Mouse (Mus musculus) stomach, embryonic 16.5 days (tissue): ENCODE data around the gene Clcnkb. TPM values are rescaled to one million over a fixed set of nuclear protein-coding genes. Genes with fewer than 3 reads are reported as not detected.

Experiments
- ATAC-seq: fragments of 200-750 bp; cut with Nextera tagmentation; 2 replicates; pipeline ENCODE4 v1.8.0; 2017; ENCODE audit warnings: moderate number of reproducible peaks, moderate TSS enrichment; ENCODE audit not compliant: insufficient read depth, low FRiP score
- H3K27ac ChIP-seq: fragments of 300-500 bp; sonication (generic); 2 replicates; pipeline ENCODE4 v1.5.1; 2014; ENCODE audit warnings: low read length
- H3K27me3 ChIP-seq: fragments of 300-500 bp; sonication (generic); 2 replicates; pipeline ENCODE4 v1.6.1; 2014; ENCODE audit warnings: low read length, control low read depth, mixed read lengths; ENCODE audit not compliant: control insufficient read depth, insufficient read depth
- H3K36me3 ChIP-seq: fragments of 300-500 bp; sonication (generic); 2 replicates; pipeline ENCODE4 v1.6.1; 2014; ENCODE audit warnings: low read length; ENCODE audit not compliant: control insufficient read depth, insufficient read depth
- H3K4me1 ChIP-seq: fragments of 300-500 bp; sonication (generic); 2 replicates; pipeline ENCODE4 v1.6.1; 2014; ENCODE audit warnings: low read length, control low read depth, mixed read lengths; ENCODE audit not compliant: control insufficient read depth, insufficient read depth
- H3K4me2 ChIP-seq: fragments of 300-500 bp; sonication (generic); 2 replicates; pipeline ENCODE4 v1.6.1; 2014; ENCODE audit warnings: low read depth, low read length, mixed read lengths
- H3K4me3 ChIP-seq: fragments of 300-500 bp; sonication (generic); replicated peaks from 2 replicates; pipeline ENCODE4 v1.5.1; 2014; ENCODE audit warnings: mild to moderate bottlenecking, low read length
- H3K9ac ChIP-seq: fragments of 300-500 bp; sonication (generic); 2 replicates; pipeline ENCODE4 v1.6.1; 2014; ENCODE audit warnings: low read length
- H3K9me3 ChIP-seq: fragments of 300-500 bp; sonication (generic); replicated peaks from 2 replicates; pipeline ENCODE4 v1.6.1; 2016; ENCODE audit warnings: low read length, control low read depth; ENCODE audit not compliant: control insufficient read depth
- WGBS: fragments of 180-500 bp; shearing (Covaris S2); extraction: QIAGEN DNeasy Blood & Tissue Kit; methylation state at CpG from one replicate; pipeline ENCODE4 v1.1.7; 2014; 5-methylcytosine and 5-hydroxymethylcytosine counted together
- polyA plus RNA-seq: library from polyadenylated mRNA; unstranded; fragments of >200 nt; fragmentation: Nextera tagmentation; extraction: Ambion mirVana; gene quantifications from 2 replicates; pipeline ENCODE4 v1.2.1, GENCODE M21; 2015

The Clcnkb gene
- polyA plus RNA-seq, 1 experiment from 2014 or later, result not detected

DNA sequence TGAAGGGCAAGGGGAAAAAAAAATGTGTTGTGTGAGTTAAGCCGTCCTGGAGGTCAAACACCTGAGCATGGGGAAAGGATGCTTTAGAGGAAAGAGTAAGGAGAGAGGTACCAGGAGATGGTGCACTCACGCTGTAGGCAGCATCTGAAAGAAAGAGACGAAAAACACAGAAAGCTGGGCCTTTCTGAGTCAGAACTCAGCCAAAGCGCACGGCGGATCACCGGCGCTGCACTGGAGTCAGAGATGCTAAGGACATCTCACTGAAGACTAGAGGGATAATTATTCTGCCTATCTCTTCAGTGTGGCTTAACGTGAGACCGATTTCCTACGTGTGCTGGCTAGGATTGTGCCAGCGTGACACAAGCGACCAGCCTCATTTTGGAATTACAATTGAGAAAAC is 12.1 kb upstream of the Clcnkb start:
- no peaks in the 10 kb centered on the region for H3K27me3 ChIP-seq
- WGBS, result 86% methylated on average over 13 of the region's 13 CpGs
- H3K9ac ChIP-seq, result no peak overlapping the region
- H3K4me1 ChIP-seq, result peaks cover 18% of the 10 kb centered on the region
- H3K4me3 ChIP-seq, result no peak overlapping the region
- H3K4me2 ChIP-seq, result no peak overlapping the region
- no peak overlapping the region for H3K27ac ChIP-seq
- no peaks in the 10 kb centered on the region for H3K9me3 ChIP-seq
- no peak for ATAC-seq
- H3K36me3 ChIP-seq, result no peaks in the 10 kb centered on the region

GRCm38 (mm10) chr4:141426796-141427745 is 11.3 kb upstream of the Clcnkb start:
- H3K4me2 ChIP-seq, result no peak overlapping the region
- H3K4me3 ChIP-seq, result no peak overlapping the region
- peaks cover 18% of the 10 kb centered on the region for H3K4me1 ChIP-seq
- H3K9me3 ChIP-seq, result no peaks in the 10 kb centered on the region
- H3K27me3 ChIP-seq, result no peaks in the 10 kb centered on the region
- ATAC-seq, result no peak
- no peaks in the 10 kb centered on the region for H3K36me3 ChIP-seq
- H3K27ac ChIP-seq, result peak overlapping the region; percentile 36; the same call in 1 of the 2 replicates
- 48% methylated on average over 10 of the region's 10 CpGs for WGBS
- no peak overlapping the region for H3K9ac ChIP-seq

DNA sequence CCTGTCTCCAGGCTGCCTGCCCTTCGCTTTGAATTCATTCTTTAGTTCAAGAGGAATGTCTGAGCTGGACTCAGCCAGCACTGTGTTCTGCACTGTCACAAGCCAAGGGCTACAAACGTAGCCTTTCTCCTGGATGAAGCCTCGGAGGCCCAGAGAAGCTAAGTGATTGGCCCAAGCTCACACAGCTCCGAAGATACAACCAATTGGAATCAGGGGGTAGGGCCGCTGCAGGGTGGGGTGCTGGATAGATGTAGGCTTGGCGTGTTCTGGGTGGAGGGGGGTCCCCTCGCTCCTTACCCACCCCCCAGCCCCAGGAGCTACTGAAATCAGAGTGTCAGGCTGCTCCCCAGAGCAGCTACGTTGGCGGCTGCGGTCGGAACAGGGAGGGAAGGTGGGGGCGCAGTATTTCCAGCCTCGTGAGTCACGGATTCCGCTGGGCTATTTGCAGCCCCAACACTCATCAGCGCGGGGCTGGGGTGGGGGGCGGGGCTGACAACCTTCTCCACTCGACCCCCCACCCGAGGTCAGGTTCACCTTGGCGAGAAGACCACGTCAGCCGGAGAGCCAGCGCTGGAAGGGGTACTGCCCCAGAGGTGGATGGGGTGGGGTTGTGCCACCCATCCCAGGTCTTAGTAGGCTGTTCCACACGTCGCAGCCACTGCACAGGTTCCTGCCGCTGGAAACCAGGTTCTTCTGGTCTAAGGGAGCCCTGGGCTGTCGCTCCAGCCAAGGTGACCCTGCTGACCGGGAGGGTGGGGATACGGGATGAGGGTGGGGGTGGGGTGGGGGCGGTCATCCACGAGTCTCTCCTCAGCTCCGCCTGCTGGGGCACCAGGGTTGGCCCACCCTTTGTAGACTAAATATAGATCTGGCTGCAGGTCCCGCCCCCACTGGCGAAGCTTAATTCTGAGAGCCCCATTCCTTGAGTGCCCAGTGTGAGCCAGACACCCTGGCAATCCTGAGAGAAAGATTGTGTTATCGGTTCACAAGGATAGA is 10.0 kb upstream of the Clcnkb start:
- no peaks in the 10 kb centered on the region for H3K9me3 ChIP-seq
- H3K9ac ChIP-seq, result peak overlapping the region; percentile 71
- H3K4me1 ChIP-seq, result peaks cover 29% of the 10 kb centered on the region
- H3K4me2 ChIP-seq, result peak overlapping the region; percentile 74
- 4% methylated on average over 36 of the region's 36 CpGs for WGBS
- H3K27ac ChIP-seq, result peak overlapping the region; percentile 36
- H3K4me3 ChIP-seq, result peak overlapping the region; percentile 47
- ATAC-seq, result peak; percentile 78
- no peaks in the 10 kb centered on the region for H3K27me3 ChIP-seq
- no peaks in the 10 kb centered on the region for H3K36me3 ChIP-seq

GRCm38 (mm10) chr4:141423691-141424431 is 8.0 kb upstream of the Clcnkb start:
- Histone ChIP-seq H3K27ac (no peak overlapping the region), H3K4me3 (no peak overlapping the region), H3K27me3 (no peaks in the 10 kb centered on the region), H3K36me3 (no peaks in the 10 kb centered on the region), H3K9ac (no peak overlapping the region), H3K9me3 (no peaks in the 10 kb centered on the region), H3K4me2 (no peak overlapping the region), H3K4me1 (peaks cover 41% of the 10 kb centered on the region)
- ATAC-seq, result no peak
- 88% methylated on average over 13 of the region's 13 CpGs for WGBS

GRCm38 (mm10) chr4:141423288-141423687 is 7.5 kb upstream of the Clcnkb start:
- Histone ChIP-seq H3K4me1 (peaks cover 41% of the 10 kb centered on the region), H3K9me3 (no peaks in the 10 kb centered on the region), H3K4me2 (no peak overlapping the region), H3K9ac (no peak overlapping the region), H3K27me3 (no peaks in the 10 kb centered on the region), H3K27ac (no peak overlapping the region), H3K4me3 (no peak overlapping the region), H3K36me3 (no peaks in the 10 kb centered on the region)
- ATAC-seq, result no peak
- 79% methylated on average over 5 of the region's 5 CpGs for WGBS

GRCm38 (mm10) chr4:141422841-141423240 is 7.0 kb upstream of the Clcnkb start:
- WGBS, result 86% methylated on average over 5 of the region's 5 CpGs
- Histone ChIP-seq H3K9ac (no peak overlapping the region; the same call in 1 of the 2 replicates), H3K36me3 (no peaks in the 10 kb centered on the region), H3K4me1 (peaks cover 41% of the 10 kb centered on the region), H3K4me3 (no peak overlapping the region), H3K27ac (no peak overlapping the region), H3K9me3 (no peaks in the 10 kb centered on the region), H3K4me2 (peak overlapping the region; percentile 34; the same call in 1 of the 2 replicates), H3K27me3 (no peaks in the 10 kb centered on the region)
- no peak for ATAC-seq

DNA sequence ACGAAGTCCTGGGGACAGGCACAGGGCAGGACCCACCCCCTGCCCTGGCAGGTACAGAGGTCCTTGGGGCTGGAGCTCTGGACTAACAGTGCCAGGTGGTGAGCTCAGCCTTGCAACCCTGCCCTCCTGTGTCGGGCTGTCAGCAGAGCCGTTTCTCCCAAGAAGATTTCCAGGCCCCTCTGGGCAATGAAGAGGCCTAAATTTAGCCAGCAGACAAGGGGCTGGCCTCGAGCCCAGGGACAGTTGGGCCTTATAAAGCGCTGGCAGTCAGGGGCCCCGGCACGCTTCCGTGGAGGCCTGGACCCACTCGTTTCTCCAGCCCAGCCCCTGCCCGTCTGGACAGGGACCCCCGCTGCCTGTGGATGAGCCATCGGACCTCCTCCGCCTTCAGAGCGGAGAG is 5.6 kb upstream of the Clcnkb start:
- 43% methylated on average over 14 of the region's 14 CpGs for WGBS
- Histone ChIP-seq H3K4me3 (peak overlapping the region; percentile 24), H3K4me2 (peak overlapping the region; percentile 34)

DNA sequence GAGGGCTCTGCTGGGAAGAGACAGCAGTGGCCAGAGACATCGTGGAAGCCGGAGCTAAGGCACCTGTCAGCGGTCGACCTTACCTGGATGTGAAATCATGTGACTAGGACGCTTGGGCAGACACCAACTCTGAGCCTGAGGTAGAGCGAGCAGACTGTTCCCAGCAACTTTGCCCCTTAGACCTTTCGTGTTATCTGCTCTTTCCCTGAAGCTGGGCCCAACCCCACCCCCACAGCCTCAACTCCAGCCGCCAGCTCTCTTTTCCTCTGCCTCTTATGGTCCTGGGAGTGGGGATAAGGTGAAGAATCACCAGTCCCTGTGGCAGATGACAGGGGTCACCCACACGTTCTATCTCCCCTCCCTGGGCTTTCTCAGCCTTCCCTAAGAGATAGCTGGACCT is 5.1 kb upstream of the Clcnkb start:
- no peaks in the 10 kb centered on the region for H3K27me3 ChIP-seq
- H3K36me3 ChIP-seq, result no peaks in the 10 kb centered on the region
- no peak for ATAC-seq
- peak overlapping the region; percentile 57 for H3K9ac ChIP-seq
- peaks cover 25% of the 10 kb centered on the region for H3K4me1 ChIP-seq
- H3K27ac ChIP-seq, result peak overlapping the region; percentile 73
- 41% methylated on average over 9 of the region's 9 CpGs for WGBS
- no peak overlapping the region for H3K4me2 ChIP-seq
- H3K9me3 ChIP-seq, result no peaks in the 10 kb centered on the region
- no peak overlapping the region for H3K4me3 ChIP-seq

More for the DNA sequence above, 5.6 kb upstream of the Clcnkb start:
- Histone ChIP-seq H3K36me3 (no peaks in the 10 kb centered on the region), H3K4me1 (peaks cover 30% of the 10 kb centered on the region), H3K9me3 (no peaks in the 10 kb centered on the region), H3K27me3 (no peaks in the 10 kb centered on the region), H3K9ac (peak overlapping the region; percentile 57), H3K27ac (peak overlapping the region; percentile 73)
- ATAC-seq, result peak; percentile 27
